Mouse (Mus musculus) hindbrain, embryonic 14.5 days (tissue): Measurements from ENCODE around the gene Bmpr2. TPM values are rescaled to one million over a fixed set of nuclear protein-coding genes. Genes with fewer than 3 reads are reported as not detected.

Source experiments
- ATAC-seq: fragments of 200-750 bp; cut with Nextera tagmentation; 2 replicates; pipeline ENCODE4 v1.8.0; 2017; ENCODE audit warnings: moderate number of reproducible peaks, mild to moderate bottlenecking, moderate TSS enrichment, moderate library complexity; ENCODE audit not compliant: low FRiP score
- DNase-seq: peaks from one replicate; pipeline ENCODE4 v3.0.0-alpha.2; 2015; ENCODE audit warnings: low spot score
- H3K27ac ChIP-seq: fragments of 300-500 bp; sonication (generic); 2 replicates; pipeline ENCODE4 v1.5.1; 2014; ENCODE audit warnings: mild to moderate bottlenecking, moderate library complexity
- H3K27me3 ChIP-seq: fragments of 300-500 bp; sonication (generic); 2 replicates; pipeline ENCODE4 v1.6.1; 2014; ENCODE audit warnings: mild to moderate bottlenecking, low read length, mixed read lengths; ENCODE audit not compliant: control insufficient read depth, insufficient read depth
- H3K36me3 ChIP-seq: fragments of 300-500 bp; sonication (generic); replicated peaks from 2 replicates; pipeline ENCODE4 v1.6.1; 2014; ENCODE audit not compliant: control insufficient read depth, insufficient read depth
- H3K4me1 ChIP-seq: fragments of 300-500 bp; sonication (generic); replicated peaks from 2 replicates; pipeline ENCODE4 v1.6.1; 2014; ENCODE audit warnings: antibody characterized with exemption, low read length, mixed read lengths; ENCODE audit not compliant: control insufficient read depth, insufficient read depth
- H3K4me2 ChIP-seq: fragments of 300-500 bp; sonication (generic); replicated peaks from 2 replicates; pipeline ENCODE4 v1.6.1; 2014; ENCODE audit warnings: mild to moderate bottlenecking, moderate library complexity
- H3K4me3 ChIP-seq: fragments of 300-500 bp; sonication (generic); replicated peaks from 2 replicates; pipeline ENCODE4 v1.5.1; 2014; ENCODE audit warnings: mild to moderate bottlenecking, low read length
- H3K9ac ChIP-seq: fragments of 300-500 bp; sonication (generic); 2 replicates; pipeline ENCODE4 v1.6.1; 2014
- H3K9me3 ChIP-seq: fragments of 300-500 bp; sonication (generic); 2 replicates; pipeline ENCODE4 v1.6.1; 2016; ENCODE audit warnings: low read length; ENCODE audit not compliant: control insufficient read depth
- WGBS: fragments of 180-500 bp; shearing (Covaris S2); extraction: QIAGEN DNeasy Blood & Tissue Kit; methylation state at CpG from one replicate; pipeline ENCODE4 v1.1.7; 2014; 5-methylcytosine and 5-hydroxymethylcytosine counted together
- polyA plus RNA-seq: library from polyadenylated mRNA; unstranded; fragments of >200 nt; fragmentation: Nextera tagmentation; extraction: Ambion mirVana; gene quantifications from 2 replicates; pipeline ENCODE4 v1.2.1, GENCODE M21; 2014

Bmpr2 gene
- polyA plus RNA-seq, 1 experiment from 2014 or later, result 18.4 TPM

DNA sequence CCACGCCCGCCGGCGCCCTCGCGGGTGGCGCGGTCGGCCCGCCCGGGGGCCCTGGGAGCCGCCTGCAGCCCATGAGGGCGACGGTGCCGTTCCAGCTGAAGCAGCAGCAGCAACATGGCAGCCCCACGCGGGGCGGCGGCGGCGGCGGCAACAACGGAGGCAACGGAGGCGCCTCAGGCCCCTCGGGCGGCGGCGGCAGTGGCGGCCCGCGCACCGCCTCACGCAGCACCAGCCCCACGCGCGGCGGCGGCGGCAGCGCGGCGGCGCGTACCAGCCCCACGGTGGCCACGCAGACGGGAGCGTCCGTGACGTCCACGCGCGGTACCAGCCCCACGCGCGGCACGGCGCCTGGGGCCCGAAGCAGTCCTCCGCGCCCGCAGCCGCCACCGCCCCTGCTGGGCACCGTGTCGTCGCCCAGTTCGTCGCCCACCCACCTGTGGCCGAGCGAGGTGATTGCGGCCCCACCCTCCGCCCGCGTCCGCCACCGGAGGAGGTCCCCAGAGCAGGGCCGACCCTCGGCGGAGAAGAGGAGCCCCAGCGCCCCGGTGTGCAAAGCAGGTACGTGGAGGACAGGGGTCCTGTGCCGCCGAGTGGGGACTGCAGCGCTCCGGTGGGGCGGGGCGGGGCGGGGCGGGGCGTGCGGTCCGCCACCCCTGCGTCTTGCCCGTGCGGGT is 150.1 kb downstream of the Bmpr2 start:
- Histone ChIP-seq H3K27ac (peak overlapping the region; percentile 99), H3K9me3 (no peaks in the 10 kb centered on the region), H3K4me3 (peak overlapping the region; percentile 99), H3K9ac (peak overlapping the region; percentile 99), H3K36me3 (no peaks in the 10 kb centered on the region), H3K4me1 (peaks cover 30% of the 10 kb centered on the region), H3K27me3 (no peaks in the 10 kb centered on the region), H3K4me2 (peak overlapping the region; percentile 83)
- DNase-seq, result peak; percentile 30
- 0% methylated on average over 30 of the region's 98 CpGs for WGBS
- peak; percentile 54 for ATAC-seq

GRCm38 (mm10) chr1:59913869-59914225 is 150.6 kb downstream of the Bmpr2 start:
- Histone ChIP-seq H3K36me3 (no peaks in the 10 kb centered on the region), H3K9me3 (no peaks in the 10 kb centered on the region), H3K4me1 (peaks cover 30% of the 10 kb centered on the region), H3K27ac (peak overlapping the region; percentile 99), H3K4me3 (peak overlapping the region; percentile 99), H3K9ac (peak overlapping the region; percentile 99), H3K27me3 (no peaks in the 10 kb centered on the region), H3K4me2 (peak overlapping the region; percentile 83)
- DNase-seq, result peak; percentile 37
- 4% methylated on average over 12 of the region's 12 CpGs for WGBS
- no peak for ATAC-seq

DNA sequence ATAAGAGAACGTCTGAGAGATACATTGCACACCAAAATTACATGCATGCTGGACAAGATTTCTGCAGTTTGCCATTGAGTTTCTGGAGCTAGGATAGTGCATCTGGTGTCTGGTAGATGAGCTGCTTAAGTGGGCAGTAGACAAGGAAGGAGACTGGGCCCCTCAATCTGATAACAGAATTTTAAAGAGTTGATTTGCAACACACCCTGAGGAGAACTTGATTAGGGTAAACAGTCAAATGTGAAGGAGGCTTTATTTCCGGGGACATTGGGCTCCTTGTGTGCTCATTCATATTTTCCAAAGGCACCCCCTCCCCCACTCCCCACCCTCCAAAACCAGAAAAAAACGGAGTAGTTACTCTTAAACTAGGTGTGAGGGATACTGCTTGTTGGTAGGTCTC is 151.6 kb downstream of the Bmpr2 start:
- Histone ChIP-seq H3K4me3 (peak overlapping the region; percentile 99), H3K9ac (peak overlapping the region; percentile 99; the same call in 1 of the 2 replicates), H3K9me3 (no peaks in the 10 kb centered on the region), H3K4me2 (peak overlapping the region; percentile 83), H3K27ac (no peak overlapping the region), H3K36me3 (no peaks in the 10 kb centered on the region), H3K4me1 (peaks cover 30% of the 10 kb centered on the region), H3K27me3 (no peaks in the 10 kb centered on the region)
- ATAC-seq, result no peak
- 69% methylated on average over 3 of the region's 3 CpGs for WGBS
- DNase-seq, result no peak

DNA sequence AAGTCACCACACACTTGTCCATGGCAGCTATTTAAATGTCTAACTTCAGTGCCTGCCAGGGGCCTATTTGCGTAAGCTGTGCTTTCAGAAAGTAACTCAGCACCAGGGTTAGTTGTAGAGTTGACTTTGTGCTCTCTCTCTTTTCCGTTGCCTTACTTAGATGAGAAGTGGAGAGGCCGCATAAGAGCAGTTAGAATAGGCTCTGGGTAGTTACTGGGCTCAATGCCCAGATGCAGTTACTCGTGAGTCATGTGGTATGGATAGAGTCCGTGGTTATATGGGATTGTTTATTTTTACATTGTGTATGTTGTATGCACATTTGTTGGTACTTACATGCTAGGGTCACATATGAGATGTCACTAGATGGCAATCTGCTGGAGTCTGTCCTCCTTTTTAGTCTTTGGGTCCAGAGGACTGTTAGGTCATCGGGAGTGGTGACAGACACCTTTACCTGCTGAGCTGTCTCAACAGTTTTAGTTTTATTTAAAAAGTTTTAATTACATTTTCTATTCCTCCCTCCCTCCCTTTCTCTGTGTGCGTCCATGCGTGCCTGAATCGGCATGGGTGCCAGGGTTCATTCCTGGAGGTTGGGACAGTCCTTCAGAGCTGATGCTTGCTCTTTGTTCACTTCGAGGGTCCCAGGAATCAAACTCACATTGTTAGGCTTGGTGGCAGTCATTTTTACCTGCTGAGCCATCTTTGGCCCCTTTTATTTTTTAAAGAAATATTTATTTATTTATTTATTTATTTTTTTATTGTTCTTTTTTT is 152.8 kb downstream of the Bmpr2 start:
- H3K27ac ChIP-seq, result no peak overlapping the region
- H3K27me3 ChIP-seq, result no peaks in the 10 kb centered on the region
- DNase-seq, result no peak
- H3K4me2 ChIP-seq, result peak overlapping the region; percentile 83
- WGBS, result 70% methylated on average over 10 of the region's 10 CpGs
- no peaks in the 10 kb centered on the region for H3K9me3 ChIP-seq
- H3K36me3 ChIP-seq, result no peaks in the 10 kb centered on the region
- H3K4me1 ChIP-seq, result peaks cover 30% of the 10 kb centered on the region
- no peak overlapping the region for H3K4me3 ChIP-seq
- H3K9ac ChIP-seq, result no peak overlapping the region
- ATAC-seq, result no peak

DNA sequence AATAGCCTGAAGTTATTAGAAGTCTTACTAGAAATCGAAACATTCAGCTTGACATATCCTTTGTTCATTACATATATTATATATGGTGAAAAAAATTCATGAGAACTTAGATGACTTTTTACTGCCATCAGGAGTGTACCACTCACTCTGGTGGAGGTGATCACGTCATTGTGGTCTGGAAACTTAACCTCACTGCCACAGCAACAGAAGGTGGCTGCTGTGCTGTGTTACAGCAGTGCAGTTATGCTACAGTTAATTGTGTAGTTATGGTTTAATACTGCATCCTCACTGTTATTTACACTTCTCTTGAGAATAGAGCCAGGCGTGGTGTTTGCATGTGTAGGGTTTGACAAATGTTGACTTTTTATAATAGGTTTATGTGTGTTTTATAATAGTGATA is 154.2 kb downstream of the Bmpr2 start:
- ATAC-seq, result no peak
- Histone ChIP-seq H3K36me3 (no peaks in the 10 kb centered on the region), H3K27ac (no peak overlapping the region), H3K4me3 (no peak overlapping the region), H3K4me2 (no peak overlapping the region), H3K4me1 (peaks cover 30% of the 10 kb centered on the region), H3K9ac (no peak overlapping the region), H3K27me3 (no peaks in the 10 kb centered on the region), H3K9me3 (no peaks in the 10 kb centered on the region)
- DNase-seq, result no peak
- 76% methylated on average over 3 of the region's 3 CpGs for WGBS

GRCm38 (mm10) chr1:59918075-59918474 is 154.9 kb downstream of the Bmpr2 start:
- H3K36me3 ChIP-seq, result no peaks in the 10 kb centered on the region
- H3K4me1 ChIP-seq, result peaks cover 30% of the 10 kb centered on the region
- H3K4me3 ChIP-seq, result no peak overlapping the region
- DNase-seq, result no peak
- no peak overlapping the region for H3K4me2 ChIP-seq
- H3K9ac ChIP-seq, result no peak overlapping the region
- no peak overlapping the region for H3K27ac ChIP-seq
- no peaks in the 10 kb centered on the region for H3K9me3 ChIP-seq
- H3K27me3 ChIP-seq, result no peaks in the 10 kb centered on the region
- no peak for ATAC-seq

GRCm38 (mm10) chr1:59923201-59923600 is 160.0 kb downstream of the Bmpr2 start:
- Histone ChIP-seq H3K4me3 (no peak overlapping the region), H3K36me3 (no peaks in the 10 kb centered on the region), H3K4me1 (no peaks in the 10 kb centered on the region; the same call in 1 of the 2 replicates), H3K9me3 (no peaks in the 10 kb centered on the region), H3K27ac (no peak overlapping the region), H3K27me3 (no peaks in the 10 kb centered on the region), H3K4me2 (no peak overlapping the region), H3K9ac (no peak overlapping the region)
- ATAC-seq (no peak), DNase-seq (no peak)
- 64% methylated on average over 1 of the region's 1 CpGs for WGBS

GRCm38 (mm10) chr1:59923673-59924072 is 160.5 kb downstream of the Bmpr2 start:
- 88% methylated on average over 1 of the region's 1 CpGs for WGBS
- H3K36me3 ChIP-seq, result no peaks in the 10 kb centered on the region
- H3K4me1 ChIP-seq, result no peaks in the 10 kb centered on the region
- no peak for ATAC-seq
- no peak overlapping the region for H3K4me2 ChIP-seq
- DNase-seq, result no peak
- H3K4me3 ChIP-seq, result no peak overlapping the region
- H3K27ac ChIP-seq, result no peak overlapping the region
- no peaks in the 10 kb centered on the region for H3K27me3 ChIP-seq
- no peak overlapping the region for H3K9ac ChIP-seq
- H3K9me3 ChIP-seq, result no peaks in the 10 kb centered on the region

DNA sequence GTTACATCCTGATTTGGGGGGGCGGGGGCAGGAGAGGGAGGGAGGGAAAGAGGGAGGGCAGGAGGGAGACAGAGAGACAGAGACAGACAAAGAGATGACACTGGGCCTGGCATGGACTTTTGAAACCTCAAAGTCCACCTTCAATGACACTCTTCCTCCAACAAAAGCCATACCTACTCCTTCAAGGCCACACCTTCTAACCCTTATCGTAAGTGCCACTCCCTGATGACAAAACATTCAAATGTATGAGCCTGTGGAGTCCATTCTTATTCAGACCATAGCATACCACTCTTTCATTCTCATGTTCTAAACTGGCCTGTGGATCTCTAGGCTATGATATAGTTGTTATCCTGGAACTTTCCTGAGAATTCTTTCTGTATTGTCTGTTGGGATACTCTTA is 161.2 kb downstream of the Bmpr2 start:
- Histone ChIP-seq H3K27ac (no peak overlapping the region), H3K36me3 (no peaks in the 10 kb centered on the region), H3K4me2 (no peak overlapping the region), H3K4me3 (no peak overlapping the region), H3K4me1 (no peaks in the 10 kb centered on the region), H3K27me3 (no peaks in the 10 kb centered on the region), H3K9ac (no peak overlapping the region), H3K9me3 (no peaks in the 10 kb centered on the region)
- 97% methylated on average over 2 of the region's 2 CpGs for WGBS
- no peak for DNase-seq
- no peak for ATAC-seq
